Mouse (Mus musculus) heart, postnatal 0 days (tissue): ENCODE measurements around the gene Dyrk1a. TPM values are rescaled to one million over a fixed set of nuclear protein-coding genes. Genes with fewer than 3 reads are reported as not detected.

ENCODE experiments used
- ATAC-seq: fragments of 200-750 bp; cut with Nextera tagmentation; 2 replicates; pipeline ENCODE4 v1.8.0; 2017; ENCODE audit warnings: low read depth, moderate number of reproducible peaks, moderate library complexity; ENCODE audit not compliant: insufficient read depth
- DNase-seq: peaks from one replicate; pipeline ENCODE4 v3.0.0-alpha.2; 2016; ENCODE audit warnings: low spot score
- H3K27ac ChIP-seq: fragments of 300-500 bp; sonication (generic); 2 replicates; pipeline ENCODE4 v1.5.1; 2014; ENCODE audit warnings: low read depth, mild to moderate bottlenecking
- H3K27me3 ChIP-seq: fragments of 300-500 bp; sonication (generic); 2 replicates; pipeline ENCODE4 v1.6.1; 2014; ENCODE audit warnings: low read length, mixed read lengths; ENCODE audit not compliant: control insufficient read depth, insufficient read depth
- H3K36me3 ChIP-seq: fragments of 300-500 bp; sonication (generic); replicated peaks from 2 replicates; pipeline ENCODE4 v1.6.1; 2014; ENCODE audit warnings: low read length, mixed read lengths; ENCODE audit not compliant: control insufficient read depth, insufficient read depth
- H3K4me1 ChIP-seq: fragments of 300-500 bp; sonication (generic); 2 replicates; pipeline ENCODE4 v1.6.1; 2014; ENCODE audit warnings: antibody characterized with exemption; ENCODE audit not compliant: control insufficient read depth, insufficient read depth
- H3K4me2 ChIP-seq: fragments of 300-500 bp; sonication (generic); 2 replicates; pipeline ENCODE4 v1.6.1; 2014; ENCODE audit warnings: low read depth, mild to moderate bottlenecking, low read length, moderate library complexity
- H3K4me3 ChIP-seq: fragments of 300-500 bp; sonication (generic); 2 replicates; pipeline ENCODE4 v1.5.1; 2014; ENCODE audit warnings: low read depth, low read length
- H3K9ac ChIP-seq: fragments of 300-500 bp; sonication (generic); replicated peaks from 2 replicates; pipeline ENCODE4 v1.6.1; 2014; ENCODE audit warnings: low read depth, low read length, mixed read lengths
- H3K9me3 ChIP-seq: fragments of 300-500 bp; sonication (generic); replicated peaks from 2 replicates; pipeline ENCODE4 v1.6.1; 2016; ENCODE audit warnings: low read length; ENCODE audit not compliant: control insufficient read depth
- CTCF ChIP-seq: IDR thresholded peaks from 2 replicates; pipeline ENCODE4 v1.5.1; 2016; ENCODE audit warnings: antibody characterized with exemption, control low read depth, low read depth
- EP300 ChIP-seq: IDR thresholded peaks from 2 replicates; pipeline ENCODE4 v1.6.1; 2016; ENCODE audit warnings: antibody characterized with exemption, low read depth
- WGBS: fragments of 180-500 bp; shearing (Covaris S2); extraction: QIAGEN DNeasy Blood & Tissue Kit; methylation state at CpG from one replicate; pipeline ENCODE4 v1.1.7; 2014; 5-methylcytosine and 5-hydroxymethylcytosine counted together
- polyA plus RNA-seq: library from polyadenylated mRNA; unstranded; fragments of >200 nt; fragmentation: Nextera tagmentation; extraction: Ambion mirVana; gene quantifications from 2 replicates; pipeline ENCODE4 v1.2.1, GENCODE M21; 2015
- total RNA-seq: library from RNA; depleted of rRNA; stranded (reverse); fragments of >200 nt; gene quantifications from 2 replicates; pipeline ENCODE4 v1.2.3, GENCODE M21; 2014; ENCODE audit warnings: low replicate concordance

Gene Dyrk1a
- total and polyA plus RNA-seq, 2 experiments from 2014 or later: 7.7 to 55.2 TPM

- H3K4me2 ChIP-seq: peak overlapping the region; percentile 35
- H3K4me3 ChIP-seq: no peak overlapping the region
- ATAC-seq (peak; percentile 92), DNase-seq (peak; percentile 93)
- no peaks in the 10 kb centered on the region for H3K9me3 ChIP-seq
- H3K36me3 ChIP-seq: no peaks in the 10 kb centered on the region
- no peaks in the 10 kb centered on the region for H3K27me3 ChIP-seq
- WGBS: 5% methylated on average over 6 of the region's 6 CpGs
- TF ChIP-seq CTCF: no peak
- TF ChIP-seq EP300: peak; percentile 78
- H3K9ac ChIP-seq: no peak overlapping the region
- H3K4me1 ChIP-seq: peaks cover 88% of the 10 kb centered on the region
- peak overlapping the region; percentile 74 for H3K27ac ChIP-seq
These were observed 31.7 kb downstream of the Dyrk1a start for GRCm38 (mm10) chr16:94601540-94601953.

DNA sequence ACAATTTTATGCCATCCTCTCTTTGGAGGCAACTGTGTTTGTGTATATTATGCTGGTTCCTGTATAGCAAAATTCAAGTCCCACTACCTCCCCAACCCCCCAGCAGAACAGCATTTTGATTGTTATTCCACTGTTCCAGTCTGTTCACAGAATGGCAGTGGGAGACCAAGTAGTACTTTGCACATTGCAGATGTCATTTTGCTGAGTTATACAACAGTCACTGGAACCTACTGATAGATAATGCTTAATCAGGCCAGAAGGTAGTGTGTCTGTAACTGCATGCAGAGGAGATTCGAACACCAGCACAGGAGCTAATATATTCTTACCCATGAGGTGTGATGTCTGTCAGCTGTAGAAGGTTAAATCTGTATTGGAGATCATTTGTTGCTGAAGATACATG lies 32.4 kb downstream of the Dyrk1a start:
- H3K4me3 ChIP-seq: no peak overlapping the region
- WGBS: 50% methylated on average over 1 of the region's 1 CpGs
- H3K9me3 ChIP-seq: no peaks in the 10 kb centered on the region
- ATAC-seq (no peak), DNase-seq (no peak)
- peak overlapping the region; percentile 74 for H3K27ac ChIP-seq
- TF ChIP-seq CTCF (no peak), EP300 (no peak)
- H3K9ac ChIP-seq: 0 out of 2 replicates have a peak overlapping the region, but pooled peaks have one; percentile 15
- H3K36me3 ChIP-seq: no peaks in the 10 kb centered on the region
- peaks cover 86% of the 10 kb centered on the region for H3K4me1 ChIP-seq
- H3K4me2 ChIP-seq: 0 out of 2 replicates have a peak overlapping the region, but pooled peaks have one; percentile 35
- H3K27me3 ChIP-seq: no peaks in the 10 kb centered on the region

DNA sequence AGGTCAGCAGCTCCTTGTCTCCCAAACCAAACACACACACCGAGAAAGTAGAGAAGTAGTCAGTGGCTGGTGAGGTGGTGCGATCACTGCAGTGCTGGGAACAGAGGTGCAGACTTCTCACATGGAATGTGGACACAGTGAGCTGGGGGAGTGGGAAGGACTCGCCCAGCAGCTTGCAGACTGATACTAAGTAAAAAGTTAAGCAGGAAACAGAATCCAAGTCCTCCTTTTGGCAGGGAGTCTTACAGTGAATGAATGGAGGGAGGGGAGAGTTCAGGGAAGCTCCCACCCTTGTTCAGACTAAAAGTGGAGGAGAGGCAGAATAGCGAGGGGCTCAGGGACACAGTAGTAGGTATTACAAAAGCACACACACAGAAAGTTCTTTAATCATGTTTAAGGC lies 32.9 kb downstream of the Dyrk1a start:
- TF ChIP-seq EP300 (no peak), CTCF (no peak)
- Histone ChIP-seq H3K4me1 (peaks cover 86% of the 10 kb centered on the region), H3K9ac (peak overlapping the region; percentile 15; the same call in 1 of the 2 replicates), H3K27ac (peak overlapping the region; percentile 74), H3K4me2 (0 out of 2 replicates have a peak overlapping the region, but pooled peaks have one; percentile 8), H3K27me3 (no peaks in the 10 kb centered on the region), H3K9me3 (no peaks in the 10 kb centered on the region), H3K36me3 (no peaks in the 10 kb centered on the region), H3K4me3 (no peak overlapping the region)
- 9% methylated on average over 4 of the region's 4 CpGs for WGBS
- peak; percentile 27 for DNase-seq
- ATAC-seq: no peak

DNA sequence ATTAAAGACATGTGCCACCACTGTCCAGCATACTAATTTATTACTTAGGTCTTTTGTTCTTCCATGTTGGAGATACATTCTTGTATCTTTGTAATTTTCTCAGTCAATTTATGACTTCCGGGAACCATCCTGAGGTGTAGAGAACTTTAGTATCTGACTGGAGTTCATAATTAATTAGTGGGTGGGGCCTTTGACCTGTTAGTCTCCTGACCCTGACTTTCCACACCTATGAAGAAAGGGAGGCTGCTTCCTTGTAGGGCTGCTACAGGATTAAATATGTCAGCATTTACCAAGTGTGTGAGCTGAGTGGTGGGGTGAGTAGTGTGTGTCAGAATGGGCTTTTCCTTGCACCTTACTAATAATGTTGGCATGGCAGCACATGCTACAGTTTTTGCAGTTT lies 36.4 kb downstream of the Dyrk1a start:
- Histone ChIP-seq H3K9ac (no peak overlapping the region), H3K27ac (0 out of 2 replicates have a peak overlapping the region, but pooled peaks have one; percentile 4), H3K4me3 (no peak overlapping the region), H3K4me1 (peaks cover 69% of the 10 kb centered on the region), H3K9me3 (no peaks in the 10 kb centered on the region), H3K36me3 (no peaks in the 10 kb centered on the region), H3K27me3 (no peaks in the 10 kb centered on the region), H3K4me2 (no peak overlapping the region)
- TF ChIP-seq CTCF: no peak
- TF ChIP-seq EP300: no peak
- WGBS: 87% methylated on average over 1 of the region's 1 CpGs
- no peak for DNase-seq
- no peak for ATAC-seq

- Histone ChIP-seq H3K4me3 (no peak overlapping the region), H3K4me1 (peaks cover 57% of the 10 kb centered on the region), H3K9me3 (no peaks in the 10 kb centered on the region), H3K4me2 (peak overlapping the region; percentile 25; the same call in 1 of the 2 replicates), H3K27me3 (no peaks in the 10 kb centered on the region), H3K36me3 (no peaks in the 10 kb centered on the region), H3K9ac (no peak overlapping the region), H3K27ac (peak overlapping the region; percentile 71)
- peak; percentile 45 for DNase-seq
- peak; percentile 55 for ATAC-seq
- WGBS: 27% methylated on average over 1 of the region's 1 CpGs
- TF ChIP-seq CTCF (no peak), EP300 (no peak)
These were observed 37.7 kb downstream of the Dyrk1a start for GRCm38 (mm10) chr16:94607468-94607867.
